Mouse (Mus musculus): ENCODE data around the gene Ahrr.

- no peak for TF ChIP-seq CTCF (IDR thresholded peaks at IDR 0.05; ENCODE audit: extremely low read depth, insufficient read depth, insufficient read length, insufficient replicate concordance)
- TF ChIP-seq POLR2A (IDR thresholded peaks at IDR 0.05; ENCODE audit: low read depth, low read length) = no peak
Observed at GRCm38 (mm10) chr13:74218441-74218840, 73.7 kb downstream of the Ahrr start.

All from spleen, adult 2 months (tissue).